Mouse (Mus musculus) layer of hippocampus, postnatal 36 days (tissue): ENCODE data around the gene Adgre5. TPM values are rescaled to one million over a fixed set of nuclear protein-coding genes. Genes with fewer than 3 reads are reported as not detected.
A peak's percentile ranks its signal among the peaks of the same experiment; 100 is the strongest.

Experiments
- DNase-seq, 2 experiments: peaks; one replicate each; pipeline ENCODE4 v3.0.0; 2022
- total RNA-seq, 2 experiments: library from RNA; stranded (reverse); gene quantifications; 2 replicates each; pipeline ENCODE4 v1.2.3; 2021

The Adgre5 gene
- total RNA-seq, 2 experiments from 2014 or later, result 7.6 to 7.7 TPM

DNA sequence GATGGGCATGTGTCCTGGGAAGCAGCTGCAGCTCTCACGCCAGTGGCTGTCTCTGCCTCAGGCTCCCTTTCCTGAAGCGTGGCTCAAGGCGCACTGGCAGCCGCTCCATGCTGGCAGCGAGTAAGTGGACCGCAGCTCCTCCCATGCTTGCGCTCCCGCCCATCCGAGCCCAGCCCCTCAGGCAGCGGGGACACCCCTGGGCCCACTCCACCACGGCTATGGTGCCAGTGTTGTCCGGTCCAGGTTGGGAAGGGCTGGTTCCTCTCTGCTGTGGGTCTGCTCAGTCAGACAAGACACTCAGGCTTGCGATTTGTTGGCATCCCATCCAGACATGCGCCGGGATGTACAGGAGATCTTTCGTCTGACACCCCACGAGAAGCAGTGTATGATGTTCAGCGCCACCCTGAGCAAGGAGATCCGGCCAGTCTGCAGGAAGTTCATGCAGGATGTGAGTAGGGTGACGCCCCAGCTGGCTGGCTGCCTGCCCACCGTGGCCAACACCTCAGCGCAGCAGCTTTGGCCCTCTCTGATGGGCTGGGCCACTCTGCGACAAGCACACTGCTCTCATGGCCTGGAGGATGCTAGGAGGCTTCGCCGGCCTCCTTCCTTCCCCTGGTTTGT, 19.6 kb downstream of the Adgre5 start:
- no peak for DNase-seq

DNA sequence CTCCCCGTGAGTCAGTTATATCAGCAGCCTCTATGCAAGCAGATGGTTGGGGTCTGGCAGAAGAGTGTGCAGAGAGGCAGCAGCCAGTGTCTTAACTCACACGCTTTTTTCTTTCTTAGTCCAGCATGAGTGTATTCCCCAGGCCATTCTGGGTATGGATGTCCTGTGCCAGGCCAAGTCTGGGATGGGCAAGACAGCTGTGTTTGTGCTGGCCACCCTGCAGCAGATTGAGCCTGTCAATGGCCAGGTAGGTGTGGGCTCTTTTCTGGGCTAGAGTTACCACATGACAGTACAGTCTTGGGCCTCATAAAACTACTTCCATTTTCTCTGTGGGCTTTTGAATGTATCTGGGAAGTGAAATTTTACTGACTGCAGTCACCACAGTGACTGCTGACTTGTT, 21.4 kb downstream of the Adgre5 start:
- DNase-seq, result no peak

DNA sequence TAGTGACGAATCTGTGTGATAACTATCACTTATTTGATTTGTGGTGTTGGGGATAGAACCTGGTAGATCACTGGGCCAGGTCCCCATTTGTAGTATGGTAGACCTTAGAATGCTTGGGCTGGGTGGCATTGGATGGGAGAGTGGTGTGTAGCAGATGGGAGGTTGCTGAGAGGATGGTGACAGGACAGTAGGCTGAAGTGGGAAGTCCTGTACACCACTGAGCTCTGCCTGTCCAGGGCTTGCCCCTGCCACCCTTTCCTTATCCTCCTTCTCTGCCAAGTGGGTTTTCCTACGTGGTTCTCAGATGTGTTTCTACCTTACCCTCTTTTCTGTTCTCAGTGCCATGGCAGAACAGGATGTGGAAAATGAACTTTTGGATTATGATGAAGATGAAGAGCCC, 22.1 kb downstream of the Adgre5 start:
- no peak for DNase-seq

GRCm38 (mm10) chr8:83716563-83716962, 24.6 kb downstream of the Adgre5 start:
- no peak for DNase-seq

DNA sequence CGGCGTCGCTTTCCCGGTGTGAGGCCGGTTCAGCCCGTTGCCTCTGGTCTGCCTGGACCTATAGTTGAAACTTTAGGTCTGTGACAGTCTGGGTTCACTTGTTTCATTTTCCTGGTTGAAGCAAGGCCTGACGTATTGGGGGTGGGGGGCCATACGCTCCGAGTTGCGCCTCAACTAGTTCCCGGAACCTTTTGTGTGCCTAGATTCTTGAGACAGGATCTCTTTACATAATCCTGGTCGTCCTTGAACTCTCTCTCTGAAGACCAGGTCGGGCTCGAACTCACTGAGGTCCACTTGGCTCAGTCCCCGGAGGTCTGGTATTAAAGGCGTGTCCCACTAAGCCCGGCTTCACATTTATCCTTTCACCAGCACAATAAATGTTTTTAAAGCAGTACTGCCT, 25.4 kb downstream of the Adgre5 start:
- DNase-seq, result no peak

GRCm38 (mm10) chr8:83715031-83715690, 26.0 kb downstream of the Adgre5 start, which contains the start of gene Ddx39:
TSS of gene Ddx39 (plus strand) at chr8:83715177.
- DNase-seq, result peak; percentile 95 to 96

- no peak for DNase-seq
Observed at GRCm38 (mm10) chr8:83714676-83715030, 26.5 kb downstream of the Adgre5 start.

GRCm38 (mm10) chr8:83707554-83707953, 33.6 kb downstream of the Adgre5 start:
- no peak for DNase-seq

- DNase-seq, result no peak
Observed at GRCm38 (mm10) chr8:83706411-83706810, 34.7 kb downstream of the Adgre5 start.

DNA sequence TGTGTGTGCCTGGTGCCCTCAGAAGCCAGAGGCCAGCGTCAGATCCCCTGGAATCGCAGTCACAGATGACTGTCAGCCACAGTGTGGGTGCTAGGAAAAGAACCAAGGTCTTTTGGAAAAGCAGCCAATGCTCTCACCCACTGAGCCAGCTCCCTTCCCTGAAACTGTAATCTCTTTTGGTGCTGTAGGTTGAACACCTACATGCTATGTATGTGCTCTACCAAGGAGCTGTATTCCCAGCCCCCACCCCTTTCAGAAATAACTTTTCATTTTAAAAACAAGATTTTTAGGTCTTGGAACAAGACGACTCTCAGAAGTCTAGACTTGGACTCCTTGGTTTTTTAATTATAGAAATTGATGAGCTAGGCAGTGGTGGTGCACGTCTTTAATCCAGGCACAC, 37.7 kb downstream of the Adgre5 start:
- no peak for DNase-seq

DNA sequence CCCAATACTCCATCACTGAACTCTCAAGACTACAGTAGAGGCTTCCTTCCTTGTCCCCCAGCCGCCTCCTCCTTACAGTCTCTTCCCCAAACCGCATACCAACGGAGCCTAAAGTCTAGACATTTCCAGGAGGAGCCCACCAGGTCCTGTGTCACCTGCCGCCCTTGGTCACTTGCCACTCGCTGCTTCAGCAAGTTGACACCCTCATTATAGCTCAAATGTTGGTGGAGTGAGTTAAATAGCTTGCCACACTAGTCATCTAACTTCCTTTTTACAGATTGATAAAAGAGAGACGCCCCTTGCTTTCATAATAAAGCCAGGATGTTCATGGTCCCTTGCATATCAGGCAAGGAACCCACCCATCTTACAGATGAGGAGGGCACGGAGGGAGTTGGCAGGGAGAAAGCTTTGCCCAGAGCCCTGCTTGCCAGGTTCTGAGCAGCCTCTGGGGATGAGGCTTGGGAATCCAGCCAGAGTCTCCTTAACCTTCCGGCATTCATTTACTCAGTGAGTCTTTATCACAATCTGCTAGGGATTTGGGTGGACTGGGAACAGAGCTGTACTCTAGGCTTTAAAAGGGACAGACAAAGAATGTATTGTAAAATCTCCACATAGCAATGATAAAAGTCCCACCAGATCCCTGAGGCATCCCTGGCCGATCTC, 40.6 kb downstream of the Adgre5 start:
- DNase-seq, result no peak

DNA sequence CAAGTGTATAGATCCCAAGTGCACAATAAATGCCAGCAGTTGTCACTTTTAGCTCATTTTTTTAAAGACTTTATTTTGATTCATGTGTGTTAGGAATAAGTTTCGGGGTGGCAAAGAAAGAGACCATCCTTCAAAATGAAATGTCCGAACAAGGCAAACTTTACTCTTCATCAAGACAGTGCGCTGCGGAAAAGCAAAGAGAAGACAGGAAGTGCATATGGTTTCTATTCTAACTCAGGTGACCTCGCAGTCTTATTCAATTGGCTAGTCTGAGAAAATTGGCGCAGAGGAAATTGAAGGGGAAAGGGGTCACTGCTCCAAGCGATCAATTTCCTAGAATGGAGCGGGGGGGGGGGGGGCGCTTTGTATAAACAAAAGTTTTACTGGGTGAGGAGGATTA, 41.6 kb downstream of the Adgre5 start:
- DNase-seq, result no peak

GRCm38 (mm10) chr8:83698661-83699453, 42.3 kb downstream of the Adgre5 start, which contains the start of gene Pkn1:
TSS of gene Pkn1 (minus strand) at chr8:83699179.
- DNase-seq, result peak; percentile 54 to 61

DNA sequence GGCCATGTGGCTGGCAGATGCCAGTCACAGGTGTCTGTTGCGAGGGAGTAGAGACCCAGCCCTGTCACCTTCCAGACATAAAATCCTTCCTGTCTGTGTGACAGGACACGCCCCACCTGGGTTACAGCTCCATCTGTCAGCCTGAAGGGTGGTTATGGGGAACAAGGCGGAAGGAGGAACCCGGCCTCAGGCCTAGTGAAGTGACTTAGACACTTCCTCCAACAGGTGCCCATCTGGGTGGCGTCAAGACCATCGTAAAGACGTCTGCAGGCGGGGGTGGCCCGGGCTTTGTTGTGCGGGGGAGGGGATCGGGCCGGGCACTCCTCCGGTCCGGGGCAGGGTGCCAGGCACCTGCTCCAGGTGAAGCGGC, 42.9 kb downstream of the Adgre5 start:
- no peak for DNase-seq

GRCm38 (mm10) chr8:83697374-83698220, 43.5 kb downstream of the Adgre5 start:
- no peak for DNase-seq

DNA sequence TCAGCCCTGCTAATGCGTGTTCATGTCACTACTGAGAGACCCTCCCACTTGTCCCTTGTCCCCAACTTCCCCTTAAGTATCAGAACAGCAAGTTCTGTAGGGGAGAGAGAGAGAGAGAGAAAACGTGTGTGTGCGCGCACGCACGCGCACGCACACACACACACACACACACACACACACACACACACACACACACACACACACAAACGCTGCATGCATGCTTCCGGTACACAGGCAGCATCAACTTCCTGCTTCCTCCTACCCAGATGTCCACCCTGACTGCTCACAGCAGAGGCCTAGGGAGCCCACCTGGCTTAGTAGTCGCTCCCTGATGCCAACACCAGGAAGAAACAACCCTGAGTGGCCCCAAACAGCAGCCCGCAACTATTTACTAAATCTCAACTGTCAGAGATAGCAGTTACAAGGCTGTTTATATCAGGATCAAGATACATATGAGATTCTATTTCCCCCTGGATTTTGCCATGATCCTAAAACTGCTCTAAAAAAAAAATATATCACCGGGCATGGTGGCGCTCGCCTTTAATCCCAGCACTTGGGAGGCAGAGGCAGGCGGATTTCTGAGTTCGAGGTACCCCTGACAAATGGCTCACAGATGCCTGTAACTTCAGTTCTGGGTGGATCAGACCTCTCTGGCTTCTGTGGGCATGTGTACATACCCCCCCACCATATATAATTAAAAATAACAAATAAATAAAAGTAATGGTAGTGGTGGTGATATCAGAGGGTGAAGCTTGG, 45.6 kb downstream of the Adgre5 start:
- no peak for DNase-seq

DNA sequence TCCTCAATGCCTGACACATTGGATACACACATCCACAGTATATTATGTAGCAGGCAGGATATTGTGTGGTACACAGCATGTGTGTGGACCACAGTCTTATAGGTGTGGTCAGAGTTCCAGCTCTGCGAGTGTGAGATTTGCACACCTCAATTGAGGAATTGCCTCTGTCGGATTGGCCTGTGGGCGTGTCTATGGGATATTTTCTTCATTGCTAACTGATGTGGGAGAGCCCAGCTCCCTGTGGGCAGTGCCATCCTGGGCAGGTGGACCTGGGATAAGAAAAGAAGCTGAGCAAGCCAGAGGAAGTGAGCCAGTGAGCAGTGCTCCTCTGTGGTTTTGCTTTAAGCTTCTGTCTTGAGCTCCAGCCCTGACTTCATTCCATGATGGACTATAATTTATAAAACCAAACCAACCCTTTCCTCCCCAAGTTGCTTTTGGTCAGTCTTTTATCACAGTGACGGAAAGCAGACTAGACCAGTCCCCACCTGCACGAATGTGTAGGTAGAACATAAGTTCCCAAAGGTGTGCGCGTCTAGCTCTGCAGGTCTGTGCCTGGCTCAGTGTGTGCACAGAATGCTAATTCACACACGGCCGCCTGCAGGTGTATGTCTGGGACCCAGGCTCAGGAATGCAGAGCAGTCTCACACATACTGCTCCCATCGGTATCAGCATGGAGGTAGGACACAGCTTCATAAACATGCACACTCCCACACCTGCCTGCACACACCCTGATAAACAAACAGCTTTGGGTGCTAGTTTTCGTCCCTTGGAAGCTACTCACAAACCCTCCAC, 46.6 kb downstream of the Adgre5 start:
- DNase-seq, result no peak

DNA sequence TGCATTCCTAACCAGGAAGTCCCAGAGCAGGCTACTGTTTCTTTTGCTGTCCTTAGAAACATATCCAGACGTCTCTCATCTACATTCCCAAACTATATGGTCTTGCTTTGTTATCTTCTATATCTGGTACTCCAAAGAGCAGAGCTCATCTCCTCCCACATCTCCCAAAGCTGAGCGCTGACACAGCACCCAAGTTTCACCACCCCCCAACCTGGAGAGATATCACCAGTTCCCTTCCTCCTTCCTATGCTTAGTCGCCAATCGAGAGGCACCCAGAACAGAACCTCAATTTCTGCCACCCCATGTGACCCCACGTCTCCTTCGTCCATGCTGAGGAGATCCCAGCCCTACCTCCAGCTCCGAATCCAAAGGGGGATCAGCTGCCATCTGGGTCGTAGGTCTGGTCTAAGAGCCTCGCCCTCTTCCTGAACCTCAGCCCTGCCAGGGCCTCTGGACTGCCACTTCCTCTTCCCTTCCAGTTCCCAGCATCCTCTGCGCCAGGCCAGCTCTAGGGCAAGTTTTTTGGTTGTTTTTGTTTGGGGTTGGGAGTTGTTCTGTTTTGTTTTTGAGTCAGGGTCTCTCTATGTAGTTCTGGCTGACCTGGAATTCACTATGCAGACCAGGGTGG, 47.4 kb downstream of the Adgre5 start:
- no peak for DNase-seq

DNA sequence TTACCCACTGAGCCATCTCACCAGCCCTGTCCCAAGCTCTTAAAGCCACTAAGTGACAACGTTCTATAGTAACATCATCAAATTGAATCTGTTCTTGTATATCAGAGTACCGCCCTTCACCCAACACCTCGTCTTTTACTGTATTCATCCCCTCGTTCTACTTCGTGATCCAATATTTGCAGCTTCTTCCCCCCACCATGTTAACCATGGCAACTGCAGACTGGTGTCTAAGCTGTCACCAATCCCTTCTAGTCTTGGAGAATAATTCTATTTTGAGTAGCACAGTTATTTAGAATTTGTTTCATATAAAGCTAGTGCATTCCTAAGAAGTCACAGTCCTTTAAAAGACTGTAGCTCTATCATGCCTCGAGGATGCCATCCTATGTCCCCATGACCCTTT, 51.9 kb downstream of the Adgre5 start:
- DNase-seq, result no peak

- no peak for DNase-seq
Observed at GRCm38 (mm10) chr8:83684517-83684916, 56.6 kb downstream of the Adgre5 start.
